ENCODE assay signal across 8 mouse cellular contexts in genomic region chr2:49618829-49619718, GRCm38 (mm10). TPM values are rescaled to one million over a fixed set of nuclear protein-coding genes. Genes with fewer than 3 reads are reported as not detected.
DNase-seq lines count a peak whose midpoint lies in the region; ATAC-seq and TF ChIP-seq lines count a peak whose summit lies in the region.

Gene Kif5c (plus strand): TSS chr2:49619298.

- peak within 1 kb of the TSS; percentile 82 for H3K4me3 ChIP-seq in gastrocnemius, adult 2 months
- peak within 1 kb of the TSS; percentile 99 for H3K4me3 ChIP-seq in hindbrain, embryonic 16.5 days (ENCODE audit: low read length)

- WGBS in hindbrain, embryonic 16.5 days = 7% methylated on average over 38 of the region's 54 CpGs

- TF ChIP-seq CTCF in gastrocnemius, adult 2 months (IDR thresholded peaks at IDR 0.05) = no peak

- H3K4me1 ChIP-seq in hindbrain, embryonic 16.5 days (ENCODE audit: control insufficient read depth, insufficient read depth, low read depth, low read length) = peaks cover 12% of the 10 kb centered on the region

- intact Hi-C loops in gastrocnemius, adult 2 months (cut with DNase I) = no loop called here

- peak within 1 kb of the TSS; percentile 70 for H3K4me2 ChIP-seq in hindbrain, embryonic 16.5 days (ENCODE audit: low read length)

- peak; percentile 88 for DNase-seq in ZHBTc4 (ENCODE audit: low read depth, low spot score)
- DNase-seq in gastrocnemius, adult 2 months = peak; percentile 84
- DNase-seq in layer of hippocampus, postnatal 36 days = peak; percentile 94
- DNase-seq in lung, postnatal 14 days = peak; percentile 83
- peak; percentile 66 for DNase-seq in retina, adult 2 months (ENCODE audit: low read depth, low spot score)
- peak; percentile 94 for DNase-seq in thymus, postnatal 14 days

- H3K27ac ChIP-seq in gastrocnemius, adult 2 months = no peak within 1 kb of the TSS
- peak within 1 kb of the TSS; percentile 91 for H3K27ac ChIP-seq in hindbrain, embryonic 16.5 days (ENCODE audit: low read depth, low read length)

- H3K27me3 ChIP-seq in hindbrain, embryonic 16.5 days (replicated peaks; ENCODE audit: control insufficient read depth, insufficient read depth, low read length) = no peaks in the 10 kb centered on the region

- peak within 1 kb of the TSS; percentile 96 for H3K9ac ChIP-seq in hindbrain, embryonic 16.5 days (ENCODE audit: low read depth, low read length)

- H3K9me3 ChIP-seq in hindbrain, embryonic 16.5 days (ENCODE audit: control insufficient read depth, low read length) = no peaks in the 10 kb centered on the region

- no peaks in the 10 kb centered on the region for H3K36me3 ChIP-seq in hindbrain, embryonic 16.5 days (ENCODE audit: control insufficient read depth, insufficient read depth, low read length)

- ATAC-seq in common myeloid progenitor, adult 5-6 weeks (replicated peaks; ENCODE audit: low read depth, poor library complexity, severe bottlenecking) = peak; percentile 96
- peak; percentile 97 for ATAC-seq in hindbrain, embryonic 16.5 days

RNA-seq across cellular contexts. Expression of gene Kif5c, which starts in this region (rescaled TPM):
- total RNA-seq in common myeloid progenitor, adult 5-6 weeks (2017) = 0.05 TPM in 1 of 2 replicates, not detected in the other
- under 1 TPM; 0.10 to 0.20 TPM for total RNA-seq in gastrocnemius, adult 2 months (2021)
- polyA plus RNA-seq in hindbrain, embryonic 16.5 days (2015; fragmentation: Nextera tagmentation; extraction: Ambion mirVana) = 168 and 173 TPM in 2 replicates
- total RNA-seq in layer of hippocampus, postnatal 36 days (2021) = 100 to 1,000 TPM; 500 to 512 TPM

Comparison
In these comparisons a context has a peak if more than half of its experiments do, and no peak if none do; other contexts are left out.
1. RNA of gene Kif5c (total RNA-seq): 500 to 512 TPM in layer of hippocampus, postnatal 36 days; 0.10 to 0.20 TPM in gastrocnemius, adult 2 months and 0.05 TPM in common myeloid progenitor, adult 5-6 weeks; every median in the first group is over 100 times any median in the second.
2. Peak in ATAC-seq in common myeloid progenitor, adult 5-6 weeks; RNA of the gene not detected or under 1 TPM.
3. Peak in DNase-seq and H3K4me3 ChIP-seq in gastrocnemius, adult 2 months; RNA of the gene not detected or under 1 TPM.
4. Peak in every context shown above with its lines, with median percentiles within 50 percentile points of each other: DNase-seq.